Mouse (Mus musculus) midbrain, embryonic 13.5 days (tissue): ENCODE measurements around the gene Gdf15. TPM values are rescaled to one million over a fixed set of nuclear protein-coding genes. Genes with fewer than 3 reads are reported as not detected.

Experiments used
- ATAC-seq: fragments of 200-750 bp; cut with Nextera tagmentation; 2 replicates; pipeline ENCODE4 v1.8.0; 2017; ENCODE audit warnings: mild to moderate bottlenecking, moderate TSS enrichment, moderate library complexity
- H3K27ac ChIP-seq: fragments of 300-500 bp; sonication (generic); 2 replicates; pipeline ENCODE4 v1.5.1; 2015; ENCODE audit warnings: inconsistent platforms, mild to moderate bottlenecking, moderate library complexity
- H3K27me3 ChIP-seq: fragments of 300-500 bp; sonication (generic); 2 replicates; pipeline ENCODE4 v1.6.1; 2015; ENCODE audit warnings: mild to moderate bottlenecking, inconsistent platforms
- H3K36me3 ChIP-seq: fragments of 300-500 bp; sonication (generic); 2 replicates; pipeline ENCODE4 v1.6.1; 2015; ENCODE audit warnings: mild to moderate bottlenecking, inconsistent platforms
- H3K4me1 ChIP-seq: fragments of 300-500 bp; sonication (generic); replicated peaks from 2 replicates; pipeline ENCODE4 v1.6.1; 2015; ENCODE audit warnings: inconsistent platforms
- H3K4me2 ChIP-seq: fragments of 300-500 bp; sonication (generic); replicated peaks from 2 replicates; pipeline ENCODE4 v1.6.1; 2015; ENCODE audit warnings: moderate library complexity, mild to moderate bottlenecking, inconsistent platforms
- H3K4me3 ChIP-seq: fragments of 300-500 bp; sonication (generic); replicated peaks from 2 replicates; pipeline ENCODE4 v1.5.1; 2015; ENCODE audit warnings: mild to moderate bottlenecking, inconsistent platforms
- H3K9ac ChIP-seq: fragments of 300-500 bp; sonication (generic); replicated peaks from 2 replicates; pipeline ENCODE4 v1.6.1; 2015; ENCODE audit warnings: mild to moderate bottlenecking, inconsistent platforms
- H3K9me3 ChIP-seq: fragments of 300-500 bp; sonication (generic); 2 replicates; pipeline ENCODE4 v1.6.1; 2016; ENCODE audit warnings: mild to moderate bottlenecking, inconsistent platforms
- WGBS: fragments of 180-500 bp; shearing (Covaris S2); methylation state at CpG from one replicate; pipeline ENCODE4 v1.1.7; 2015; 5-methylcytosine and 5-hydroxymethylcytosine counted together
- polyA plus RNA-seq: library from polyadenylated mRNA; unstranded; fragments of >200 nt; fragmentation: Nextera tagmentation; extraction: Ambion mirVana; gene quantifications from 2 replicates; pipeline ENCODE4 v1.2.1, GENCODE M21; 2015

The Gdf15 gene
- polyA plus RNA-seq, 1 experiment from 2014 or later, result 0.30 TPM

- H3K27ac ChIP-seq, result no peak overlapping the region
- H3K36me3 ChIP-seq, result no peaks in the 10 kb centered on the region
- ATAC-seq, result no peak
- no peaks in the 10 kb centered on the region for H3K27me3 ChIP-seq
- WGBS, result 61% methylated on average over 3 of the region's 3 CpGs
- no peak overlapping the region for H3K9ac ChIP-seq
- no peaks in the 10 kb centered on the region for H3K9me3 ChIP-seq
- peaks cover 15% of the 10 kb centered on the region for H3K4me1 ChIP-seq
- H3K4me3 ChIP-seq, result no peak overlapping the region
- no peak overlapping the region for H3K4me2 ChIP-seq
These were observed 10.8 kb upstream of the Gdf15 start for GRCm38 (mm10) chr8:70643019-70643418.

DNA sequence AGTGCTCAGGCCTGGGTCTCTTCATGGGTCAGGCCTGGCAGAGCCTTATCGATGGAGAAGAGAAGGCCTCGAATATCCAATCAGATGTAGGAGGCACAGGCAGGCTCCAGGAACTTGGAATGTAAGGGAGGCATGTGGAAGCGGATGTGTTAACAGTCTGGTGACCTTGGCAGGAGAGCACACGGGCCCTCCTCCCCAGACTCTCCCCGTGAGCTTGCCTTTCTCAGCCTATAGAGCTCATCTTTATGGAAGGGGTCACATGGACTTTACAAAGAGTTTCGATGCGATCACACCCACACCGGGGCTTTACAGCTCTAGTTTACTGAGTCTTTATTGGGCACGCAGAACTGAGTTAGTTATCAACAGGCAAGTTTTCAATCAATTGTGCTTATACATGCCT lies 6.5 kb upstream of the Gdf15 start:
- H3K27me3 ChIP-seq, result no peaks in the 10 kb centered on the region
- 77% methylated on average over 9 of the region's 9 CpGs for WGBS
- H3K4me3 ChIP-seq, result no peak overlapping the region
- H3K36me3 ChIP-seq, result no peaks in the 10 kb centered on the region
- no peak overlapping the region for H3K27ac ChIP-seq
- no peaks in the 10 kb centered on the region for H3K9me3 ChIP-seq
- H3K4me2 ChIP-seq, result no peak overlapping the region
- peaks cover 11% of the 10 kb centered on the region for H3K4me1 ChIP-seq
- ATAC-seq, result no peak
- no peak overlapping the region for H3K9ac ChIP-seq

DNA sequence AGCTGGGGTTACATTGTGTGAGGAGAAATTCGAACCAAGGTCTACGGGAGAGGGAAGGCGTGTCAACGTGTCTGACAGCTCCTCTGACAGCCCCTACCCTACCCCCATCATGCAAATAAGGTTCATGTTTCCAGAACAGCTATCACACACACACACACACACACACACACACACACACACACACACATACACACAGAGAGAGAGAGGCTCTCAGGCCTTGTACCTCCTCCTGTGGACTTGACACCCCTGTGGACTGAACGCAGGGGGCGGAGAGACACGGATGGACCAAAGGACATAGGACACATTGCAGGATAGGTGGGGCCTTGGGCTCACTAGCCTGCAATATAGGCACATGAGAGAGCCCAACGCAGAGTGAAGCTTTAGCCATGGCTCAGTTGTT lies 4.6 kb upstream of the Gdf15 start:
- H3K27me3 ChIP-seq, result peaks cover 4% of the 10 kb centered on the region
- H3K9ac ChIP-seq, result no peak overlapping the region; the same call in 1 of the 2 replicates
- ATAC-seq, result no peak
- no peak overlapping the region for H3K4me2 ChIP-seq
- H3K27ac ChIP-seq, result no peak overlapping the region
- H3K9me3 ChIP-seq, result no peaks in the 10 kb centered on the region
- 54% methylated on average over 8 of the region's 8 CpGs for WGBS
- no peaks in the 10 kb centered on the region for H3K36me3 ChIP-seq
- H3K4me1 ChIP-seq, result peaks cover 11% of the 10 kb centered on the region
- no peak overlapping the region for H3K4me3 ChIP-seq

GRCm38 (mm10) chr8:70635527-70635926 lies 3.3 kb upstream of the Gdf15 start:
- H3K27ac ChIP-seq, result no peak overlapping the region
- 68% methylated on average over 6 of the region's 6 CpGs for WGBS
- H3K27me3 ChIP-seq, result peaks cover 16% of the 10 kb centered on the region
- peaks cover 16% of the 10 kb centered on the region for H3K4me1 ChIP-seq
- H3K4me2 ChIP-seq, result no peak overlapping the region
- H3K36me3 ChIP-seq, result no peaks in the 10 kb centered on the region
- H3K9me3 ChIP-seq, result no peaks in the 10 kb centered on the region
- no peak overlapping the region for H3K9ac ChIP-seq
- no peak overlapping the region for H3K4me3 ChIP-seq
- ATAC-seq, result no peak

DNA sequence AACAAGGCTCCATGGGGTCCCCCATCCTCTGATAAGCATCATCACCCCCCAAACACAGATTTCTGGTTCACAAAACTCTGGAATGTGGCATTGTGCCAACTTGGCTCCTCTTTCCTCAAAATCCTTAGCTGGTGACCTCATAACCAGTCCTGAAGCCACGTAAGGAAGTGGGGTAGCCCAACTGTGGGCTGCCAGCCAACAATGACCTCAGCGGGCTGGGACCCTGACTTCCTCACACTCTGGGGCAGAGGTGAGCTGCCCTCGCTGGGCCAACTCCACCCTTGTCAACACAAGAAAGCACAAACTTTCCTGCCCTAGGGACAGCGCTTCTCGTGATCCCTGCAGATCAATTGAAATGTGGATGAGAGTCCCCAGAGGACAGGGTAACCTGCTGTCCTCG lies 1.8 kb upstream of the Gdf15 start:
- ATAC-seq, result no peak
- H3K27me3 ChIP-seq, result peaks cover 16% of the 10 kb centered on the region
- WGBS, result 69% methylated on average over 6 of the region's 6 CpGs
- H3K27ac ChIP-seq, result no peak overlapping the region
- no peak overlapping the region for H3K9ac ChIP-seq
- H3K9me3 ChIP-seq, result no peaks in the 10 kb centered on the region
- no peak overlapping the region for H3K4me2 ChIP-seq
- H3K36me3 ChIP-seq, result no peaks in the 10 kb centered on the region
- no peak overlapping the region for H3K4me3 ChIP-seq
- peaks cover 28% of the 10 kb centered on the region for H3K4me1 ChIP-seq

DNA sequence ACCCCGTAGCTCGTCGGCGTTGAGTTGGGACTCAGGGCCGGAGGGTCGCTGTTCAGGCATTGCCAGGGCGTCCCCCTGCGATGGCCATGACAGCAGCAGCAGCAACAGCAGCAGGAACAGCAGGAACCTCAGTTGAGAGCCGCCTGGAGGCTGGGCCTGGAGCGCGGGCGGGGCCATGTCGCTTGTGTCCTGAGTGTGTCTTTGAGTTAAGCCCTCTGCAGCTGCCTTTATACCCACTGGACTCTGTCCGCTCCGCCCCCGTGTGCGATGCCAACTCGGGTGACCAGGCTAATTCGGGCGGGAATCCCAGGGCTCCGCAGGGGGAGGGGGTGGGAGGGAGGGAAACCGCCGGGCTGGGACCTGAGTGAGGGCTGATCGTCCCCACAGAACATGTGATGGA lies 820 bp downstream of the Gdf15 start:
- H3K9ac ChIP-seq, result no peak overlapping the region
- H3K4me2 ChIP-seq, result no peak overlapping the region
- ATAC-seq, result no peak
- H3K4me1 ChIP-seq, result peaks cover 21% of the 10 kb centered on the region
- H3K36me3 ChIP-seq, result no peaks in the 10 kb centered on the region
- H3K4me3 ChIP-seq, result no peak overlapping the region
- H3K9me3 ChIP-seq, result no peaks in the 10 kb centered on the region
- H3K27ac ChIP-seq, result no peak overlapping the region
- 19% methylated on average over 24 of the region's 24 CpGs for WGBS
- H3K27me3 ChIP-seq, result peaks cover 16% of the 10 kb centered on the region

DNA sequence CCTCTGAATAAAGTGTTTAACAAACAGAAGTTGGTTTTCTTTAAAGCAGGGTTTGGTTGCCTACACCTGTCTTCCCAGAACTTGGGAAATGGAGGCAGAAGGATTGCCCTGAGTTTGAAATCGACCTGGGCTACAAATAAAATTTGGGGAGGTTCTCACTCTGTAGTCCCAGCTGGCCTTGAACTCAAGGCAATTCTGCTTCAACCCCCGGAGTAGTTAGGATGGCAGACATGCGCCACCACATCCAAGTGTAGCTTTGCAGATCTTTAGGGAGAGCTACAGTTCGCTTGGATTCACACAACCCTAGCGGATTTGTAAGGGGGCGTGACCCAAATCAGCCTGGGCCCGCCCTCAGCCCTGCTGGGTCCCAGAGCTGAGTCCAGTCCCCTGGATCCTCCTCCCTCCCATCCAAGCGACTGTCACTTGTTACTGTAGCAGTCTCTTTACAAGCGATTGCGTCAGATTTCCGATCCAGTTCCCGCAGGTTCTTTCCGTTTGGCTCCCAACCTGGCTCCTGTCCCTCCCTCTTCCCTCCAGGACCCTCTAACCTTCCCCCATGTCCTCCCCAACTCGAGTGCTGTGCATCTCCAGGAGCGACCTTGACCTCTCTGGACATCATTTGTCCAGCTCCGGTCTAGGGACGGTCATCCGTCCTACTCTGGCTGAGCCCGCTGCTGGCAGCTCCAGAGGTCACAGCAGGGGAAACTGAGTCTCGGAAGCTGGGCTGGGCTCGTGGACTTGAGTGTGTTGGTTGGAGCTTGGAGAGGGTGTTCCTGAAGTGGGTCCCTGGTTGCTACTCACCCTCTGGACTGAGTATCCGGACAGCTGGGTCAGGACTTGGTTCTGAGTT lies 1.5 kb downstream of the Gdf15 start:
- Histone ChIP-seq H3K36me3 (no peaks in the 10 kb centered on the region), H3K9me3 (no peaks in the 10 kb centered on the region), H3K9ac (no peak overlapping the region), H3K4me3 (no peak overlapping the region), H3K27me3 (peaks cover 16% of the 10 kb centered on the region), H3K4me2 (peak overlapping the region; percentile 60; the same call in 1 of the 2 replicates), H3K4me1 (peaks cover 20% of the 10 kb centered on the region), H3K27ac (no peak overlapping the region)
- peak; percentile 21; the same call in 1 of the 2 replicates for ATAC-seq
- WGBS, result 14% methylated on average over 22 of the region's 22 CpGs

DNA sequence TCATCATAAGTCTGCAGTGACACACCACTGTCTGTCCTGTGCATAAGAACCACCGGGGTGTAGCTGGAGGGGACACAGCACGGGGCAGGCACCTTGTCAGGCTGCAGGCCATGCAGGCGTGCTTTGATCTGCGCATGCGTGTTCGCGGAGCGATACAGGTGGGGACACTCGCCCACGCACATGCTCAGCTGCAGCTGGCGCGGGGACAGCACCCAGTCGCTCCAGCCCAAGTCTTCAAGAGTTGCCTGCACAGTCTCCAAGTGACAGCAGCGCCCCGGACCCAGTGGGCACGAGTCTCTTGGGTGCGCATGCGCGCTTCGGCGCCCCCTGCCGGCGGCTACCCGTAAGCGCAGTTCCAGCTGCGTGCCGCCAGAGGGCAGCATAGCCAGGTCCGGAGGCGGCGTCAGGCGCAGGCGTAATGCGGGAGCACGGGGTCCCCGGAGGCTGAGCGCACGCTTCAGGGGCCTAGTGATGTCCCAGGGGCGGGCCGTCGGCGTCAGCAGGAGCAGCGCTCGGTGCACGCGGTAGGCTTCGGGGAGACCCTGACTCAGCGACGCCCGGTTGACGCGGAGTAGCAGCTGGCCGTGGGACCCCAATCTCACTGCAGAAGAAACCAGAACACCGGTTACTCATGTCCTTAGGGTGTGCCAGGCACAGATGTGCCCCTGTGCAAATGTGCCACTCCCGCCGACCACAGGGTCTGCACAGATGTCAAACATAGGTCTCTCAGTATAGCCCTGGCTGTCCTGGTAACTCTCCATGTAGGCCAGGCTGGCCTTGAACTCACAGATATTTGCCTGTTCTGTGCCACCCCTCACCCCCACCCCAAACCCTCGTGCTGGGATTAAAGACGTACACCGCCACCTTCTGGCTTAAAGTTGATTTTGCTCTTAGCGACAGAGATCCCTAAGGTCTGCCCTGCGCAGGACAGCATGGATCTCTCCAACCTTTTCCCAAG lies 2.4 kb downstream of the Gdf15 start:
- peak; percentile 94 for ATAC-seq
- H3K36me3 ChIP-seq, result no peaks in the 10 kb centered on the region
- no peaks in the 10 kb centered on the region for H3K9me3 ChIP-seq
- WGBS, result under 1% methylated on average over 60 of the region's 60 CpGs
- H3K27me3 ChIP-seq, result peaks cover 16% of the 10 kb centered on the region
- H3K4me3 ChIP-seq, result peak overlapping the region; percentile 48
- H3K4me2 ChIP-seq, result peak overlapping the region; percentile 60
- H3K27ac ChIP-seq, result peak overlapping the region; percentile 64
- H3K9ac ChIP-seq, result peak overlapping the region; percentile 57
- peaks cover 20% of the 10 kb centered on the region for H3K4me1 ChIP-seq

GRCm38 (mm10) chr8:70628986-70629490 lies 3.2 kb downstream of the Gdf15 start:
- Histone ChIP-seq H3K36me3 (no peaks in the 10 kb centered on the region), H3K27me3 (peaks cover 16% of the 10 kb centered on the region), H3K4me2 (peak overlapping the region; percentile 60), H3K9ac (peak overlapping the region; percentile 57), H3K9me3 (no peaks in the 10 kb centered on the region), H3K4me3 (peak overlapping the region; percentile 48), H3K27ac (peak overlapping the region; percentile 64), H3K4me1 (peaks cover 20% of the 10 kb centered on the region)
- 63% methylated on average over 7 of the region's 7 CpGs for WGBS
- peak; percentile 34 for ATAC-seq

GRCm38 (mm10) chr8:70627041-70627440 lies 5.2 kb downstream of the Gdf15 start:
- 88% methylated on average over 5 of the region's 5 CpGs for WGBS

GRCm38 (mm10) chr8:70625104-70625503 lies 7.2 kb downstream of the Gdf15 start:
- no peak for ATAC-seq
- Histone ChIP-seq H3K4me1 (peaks cover 11% of the 10 kb centered on the region), H3K9ac (no peak overlapping the region), H3K4me3 (no peak overlapping the region), H3K27ac (no peak overlapping the region), H3K27me3 (peaks cover 21% of the 10 kb centered on the region; the same call in 1 of the 2 replicates), H3K9me3 (no peaks in the 10 kb centered on the region), H3K36me3 (no peaks in the 10 kb centered on the region), H3K4me2 (no peak overlapping the region)
- 32% methylated on average over 5 of the region's 5 CpGs for WGBS

More at GRCm38 (mm10) chr8:70627041-70627440, 5.2 kb downstream of the Gdf15 start:
- Histone ChIP-seq H3K4me3 (no peak overlapping the region), H3K36me3 (no peaks in the 10 kb centered on the region), H3K27me3 (peaks cover 23% of the 10 kb centered on the region), H3K9ac (no peak overlapping the region), H3K4me1 (peaks cover 20% of the 10 kb centered on the region), H3K9me3 (no peaks in the 10 kb centered on the region), H3K27ac (no peak overlapping the region), H3K4me2 (no peak overlapping the region)
- ATAC-seq, result no peak

GRCm38 (mm10) chr8:70622220-70622619 lies 10.0 kb downstream of the Gdf15 start:
- WGBS, result 63% methylated on average over 3 of the region's 3 CpGs
- Histone ChIP-seq H3K27me3 (peaks cover 21% of the 10 kb centered on the region; the same call in 1 of the 2 replicates), H3K9ac (no peak overlapping the region), H3K36me3 (no peaks in the 10 kb centered on the region), H3K4me2 (no peak overlapping the region), H3K4me1 (peaks cover 11% of the 10 kb centered on the region; the same call in 1 of the 2 replicates), H3K27ac (no peak overlapping the region), H3K9me3 (no peaks in the 10 kb centered on the region), H3K4me3 (no peak overlapping the region)
- no peak for ATAC-seq
